Mouse (Mus musculus) gonadal fat pad, adult 2 months (tissue): ENCODE results near the gene Ggt7. TPM values are rescaled to one million over a fixed set of nuclear protein-coding genes. Genes with fewer than 3 reads are reported as not detected.
"Not testable (repeated sequence)": the region's sequence is repeated elsewhere in the genome, so short reads cannot be mapped to it uniquely, and the experiment has no call there.

ENCODE experiments used
- DNase-seq: peaks from one replicate; pipeline ENCODE4 v3.0.0-alpha.2; 2012; ENCODE audit warnings: low read depth
- polyA plus RNA-seq: library from polyadenylated mRNA; depleted of rRNA; stranded (reverse); fragments of >200 nt; gene quantifications from 2 replicates; pipeline ENCODE4 v1.2.3, GENCODE M21; 2012; rRNA removed

Ggt7 gene
- polyA plus RNA-seq, 1 experiment: 72.3 TPM

GRCm38 (mm10) chr2:155507721-155508470, 10.1 kb downstream of the Ggt7 start:
- no peak for DNase-seq

GRCm38 (mm10) chr2:155505811-155506210, 12.2 kb downstream of the Ggt7 start:
- no peak for DNase-seq

GRCm38 (mm10) chr2:155504440-155505355, 13.3 kb downstream of the Ggt7 start:
- DNase-seq: no peak

- DNase-seq: no peak
Observed at GRCm38 (mm10) chr2:155502596-155502995, 15.4 kb downstream of the Ggt7 start.

- DNase-seq: no peak
Observed at GRCm38 (mm10) chr2:155490998-155491397, 27.0 kb downstream of the Ggt7 start.

GRCm38 (mm10) chr2:155482021-155482420, 36.0 kb downstream of the Ggt7 start:
- DNase-seq: no peak

GRCm38 (mm10) chr2:155473570-155474088, 44.4 kb downstream of the Ggt7 start, which contains the start of gene Ncoa6:
Ncoa6 (minus strand) TSS chr2:155473894.
- DNase-seq: no peak

- DNase-seq: no peak
Observed at GRCm38 (mm10) chr2:155472671-155473569, 45.1 kb downstream of the Ggt7 start.

- no peak for DNase-seq
Observed at GRCm38 (mm10) chr2:155466861-155467260, 51.2 kb downstream of the Ggt7 start.

- no peak for DNase-seq
Observed at GRCm38 (mm10) chr2:155453591-155453990, 64.4 kb downstream of the Ggt7 start.

GRCm38 (mm10) chr2:155451256-155451655, 66.8 kb downstream of the Ggt7 start:
- DNase-seq: no peak

- DNase-seq: not testable (repeated sequence)
Observed at GRCm38 (mm10) chr2:155447906-155448305, 70.1 kb downstream of the Ggt7 start.

GRCm38 (mm10) chr2:155443446-155443845, 74.6 kb downstream of the Ggt7 start:
- no peak for DNase-seq

GRCm38 (mm10) chr2:155442916-155443315, 75.1 kb downstream of the Ggt7 start:
- DNase-seq: no peak

Other genes with a start within 250 kb of the Ggt7 start
- gene Map1lc3a, start 241.9 kb downstream of the Ggt7 start, polyA plus RNA-seq: 393 and 400 TPM in 2 replicates
- 34.3 and 43.4 TPM in 2 replicates for gene Pigu, start 160.8 kb downstream of the Ggt7 start, polyA plus RNA-seq
- 159 and 199 TPM in 2 replicates for gene Trp53inp2, start 137.2 kb downstream of the Ggt7 start, polyA plus RNA-seq
- 33.7 and 66.1 TPM in 2 replicates for gene Ncoa6, start 44.3 kb downstream of the Ggt7 start, polyA plus RNA-seq
- 54.6 and 93.7 TPM in 2 replicates for gene Acss2, start 289 bp downstream of the Ggt7 start, polyA plus RNA-seq
- 25.2 and 32.6 TPM in 2 replicates for gene Gss, start 74.6 kb upstream of the Ggt7 start, polyA plus RNA-seq
- gene Myh7b, start 93.0 kb upstream of the Ggt7 start, polyA plus RNA-seq: 0.15 TPM in 1 of 2 replicates, not detected in the other
- 131 and 141 TPM in 2 replicates for gene Trpc4ap, start 174.1 kb upstream of the Ggt7 start, polyA plus RNA-seq
- 55.9 and 67.9 TPM in 2 replicates for gene Edem2, start 211.2 kb upstream of the Ggt7 start, polyA plus RNA-seq
- gene Gm17581, start 217.6 kb upstream of the Ggt7 start, polyA plus RNA-seq: not detected in 2 replicates
- 11.9 TPM in 2 replicates for gene Procr, start 232.9 kb upstream of the Ggt7 start, polyA plus RNA-seq